Mouse (Mus musculus): ENCODE data around the gene Ammecr1. TPM values are rescaled to one million over a fixed set of nuclear protein-coding genes. Genes with fewer than 3 reads are reported as not detected.

Gene Ammecr1
- total and polyA plus RNA-seq, 2 experiments from 2014 or later = 2.2 to 2.8 TPM

- Histone ChIP-seq H3K9ac (replicated peaks; ENCODE audit: low read length, poor library complexity, severe bottlenecking) (no peak overlapping the region), H3K4me1 (ENCODE audit: insufficient read depth, low read length) (no peaks in the 10 kb centered on the region), H3K36me3 (ENCODE audit: insufficient read depth, low read length) (no peaks in the 10 kb centered on the region), H3K4me3 (ENCODE audit: low read depth, low read length) (no peak overlapping the region), H3K27ac (ENCODE audit: low read depth, low read length) (no peak overlapping the region), H3K4me2 (ENCODE audit: low read depth, low read length, poor library complexity, severe bottlenecking) (no peak overlapping the region), H3K9me3 (ENCODE audit: low read length) (no peaks in the 10 kb centered on the region), H3K27me3 (ENCODE audit: insufficient read depth, low read length) (no peaks in the 10 kb centered on the region)
- no peak for DNase-seq (ENCODE audit: low spot score)
- no peak for TF ChIP-seq CTCF (IDR thresholded peaks at IDR 0.05)
- ATAC-seq (ENCODE audit: low FRiP score) = no peak
- 93% methylated on average over 1 of the region's 1 CpGs for WGBS
These were observed 141.2 kb downstream of the Ammecr1 start for GRCm38 (mm10) chrX:142825309-142825708.

- peak; percentile 40 for DNase-seq (ENCODE audit: low spot score)
- WGBS = 31% methylated on average over 3 of the region's 3 CpGs
- TF ChIP-seq CTCF (IDR thresholded peaks at IDR 0.05) = peak; percentile 74
- ATAC-seq (ENCODE audit: low FRiP score) = no peak
- no peaks in the 10 kb centered on the region for H3K9me3 ChIP-seq (ENCODE audit: low read length)
- H3K4me3 ChIP-seq (ENCODE audit: low read depth, low read length) = no peak overlapping the region
- H3K4me2 ChIP-seq (ENCODE audit: low read depth, low read length, poor library complexity, severe bottlenecking) = no peak overlapping the region
- no peak overlapping the region for H3K27ac ChIP-seq (ENCODE audit: low read depth, low read length)
- no peaks in the 10 kb centered on the region for H3K4me1 ChIP-seq (ENCODE audit: insufficient read depth, low read length)
- H3K36me3 ChIP-seq (ENCODE audit: insufficient read depth, low read length) = no peaks in the 10 kb centered on the region
- no peak overlapping the region for H3K9ac ChIP-seq (replicated peaks; ENCODE audit: low read length, poor library complexity, severe bottlenecking)
- H3K27me3 ChIP-seq (ENCODE audit: insufficient read depth, low read length) = no peaks in the 10 kb centered on the region
These were observed 144.7 kb downstream of the Ammecr1 start for GRCm38 (mm10) chrX:142821846-142822245.

- ATAC-seq (ENCODE audit: low FRiP score) (no peak), DNase-seq (ENCODE audit: low spot score) (no peak)
- Histone ChIP-seq H3K9ac (replicated peaks; ENCODE audit: low read length, poor library complexity, severe bottlenecking) (no peak overlapping the region), H3K4me1 (ENCODE audit: insufficient read depth, low read length) (no peaks in the 10 kb centered on the region), H3K36me3 (ENCODE audit: insufficient read depth, low read length) (no peaks in the 10 kb centered on the region), H3K4me3 (ENCODE audit: low read depth, low read length) (no peak overlapping the region), H3K9me3 (ENCODE audit: low read length) (no peaks in the 10 kb centered on the region), H3K27ac (ENCODE audit: low read depth, low read length) (no peak overlapping the region), H3K4me2 (ENCODE audit: low read depth, low read length, poor library complexity, severe bottlenecking) (no peak overlapping the region), H3K27me3 (ENCODE audit: insufficient read depth, low read length) (no peaks in the 10 kb centered on the region)
- WGBS = 87% methylated on average over 6 of the region's 6 CpGs
- TF ChIP-seq CTCF (IDR thresholded peaks at IDR 0.05) = no peak
These were observed 145.3 kb downstream of the Ammecr1 start for GRCm38 (mm10) chrX:142821239-142821638.

DNA sequence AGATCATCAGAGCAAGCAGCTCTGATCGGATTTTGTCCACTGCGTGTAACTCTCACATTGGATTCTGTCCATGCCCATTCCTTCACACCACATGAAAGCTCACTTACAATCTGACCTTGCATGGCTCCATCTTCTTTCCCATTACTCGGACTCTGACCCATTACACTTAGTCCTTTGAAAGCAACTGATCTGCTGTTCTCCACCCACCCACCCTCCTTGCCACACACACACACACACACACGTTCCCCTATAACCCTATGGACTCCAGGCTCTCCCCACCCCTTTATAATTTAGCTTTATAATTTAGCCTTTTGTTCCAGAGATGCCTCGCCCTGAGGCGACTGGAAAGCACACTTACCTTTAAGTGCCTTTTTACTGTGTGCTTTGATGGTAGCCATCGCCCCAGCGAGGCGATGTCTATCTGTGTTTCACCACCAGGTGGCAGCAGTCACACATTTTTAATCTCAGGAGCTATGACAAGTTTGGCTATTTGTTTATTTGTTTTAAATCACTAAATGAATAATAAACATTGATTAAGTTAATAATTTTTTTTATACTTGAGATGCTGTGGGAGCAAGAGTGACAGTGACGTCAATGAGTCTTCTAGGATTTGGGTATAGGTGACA lies 148.4 kb downstream of the Ammecr1 start:
- H3K4me2 ChIP-seq (ENCODE audit: low read depth, low read length, poor library complexity, severe bottlenecking) = no peak overlapping the region
- no peak overlapping the region for H3K9ac ChIP-seq (replicated peaks; ENCODE audit: low read length, poor library complexity, severe bottlenecking)
- no peaks in the 10 kb centered on the region for H3K27me3 ChIP-seq (ENCODE audit: insufficient read depth, low read length)
- no peak overlapping the region for H3K27ac ChIP-seq (ENCODE audit: low read depth, low read length)
- H3K9me3 ChIP-seq (ENCODE audit: low read length) = no peaks in the 10 kb centered on the region
- H3K4me3 ChIP-seq (ENCODE audit: low read depth, low read length) = no peak overlapping the region
- no peaks in the 10 kb centered on the region for H3K36me3 ChIP-seq (ENCODE audit: insufficient read depth, low read length)
- ATAC-seq (ENCODE audit: low FRiP score) (no peak), DNase-seq (ENCODE audit: low spot score) (peak; percentile 45)
- no peaks in the 10 kb centered on the region for H3K4me1 ChIP-seq (ENCODE audit: insufficient read depth, low read length)
- peak; percentile 78 for TF ChIP-seq CTCF (IDR thresholded peaks at IDR 0.05)
- 44% methylated on average over 10 of the region's 10 CpGs for WGBS

DNA sequence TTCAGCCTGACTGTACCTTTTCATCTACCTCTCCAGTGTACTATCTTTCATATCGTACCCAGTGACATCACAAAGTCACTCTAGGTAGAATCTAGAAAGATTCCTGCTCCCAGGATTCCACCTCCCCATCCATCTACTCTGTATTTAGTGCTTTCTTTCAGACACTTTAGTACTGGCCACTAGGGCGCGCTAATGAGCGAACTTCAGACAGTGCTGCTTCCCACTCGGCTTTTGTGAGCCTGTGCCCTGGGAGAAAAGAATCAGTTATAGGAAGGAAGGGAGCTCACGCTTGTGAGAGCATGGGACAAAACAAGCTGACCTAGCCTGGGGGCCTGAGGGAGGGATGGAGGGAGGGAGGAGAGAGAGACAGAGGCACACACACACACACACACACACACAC lies 153.4 kb downstream of the Ammecr1 start:
- H3K9ac ChIP-seq (replicated peaks; ENCODE audit: low read length, poor library complexity, severe bottlenecking) = no peak overlapping the region
- DNase-seq (ENCODE audit: low spot score) (peak; percentile 19), ATAC-seq (ENCODE audit: low FRiP score) (no peak)
- H3K4me3 ChIP-seq (ENCODE audit: low read depth, low read length) = no peak overlapping the region
- H3K4me2 ChIP-seq (ENCODE audit: low read depth, low read length, poor library complexity, severe bottlenecking) = no peak overlapping the region
- H3K36me3 ChIP-seq (ENCODE audit: insufficient read depth, low read length) = no peaks in the 10 kb centered on the region
- no peaks in the 10 kb centered on the region for H3K4me1 ChIP-seq (ENCODE audit: insufficient read depth, low read length)
- 17% methylated on average over 6 of the region's 6 CpGs for WGBS
- TF ChIP-seq CTCF (IDR thresholded peaks at IDR 0.05) = peak; percentile 66
- H3K27ac ChIP-seq (ENCODE audit: low read depth, low read length) = no peak overlapping the region
- H3K9me3 ChIP-seq (ENCODE audit: low read length) = no peaks in the 10 kb centered on the region
- H3K27me3 ChIP-seq (ENCODE audit: insufficient read depth, low read length) = no peaks in the 10 kb centered on the region

- Histone ChIP-seq H3K9me3 (ENCODE audit: low read length) (no peaks in the 10 kb centered on the region), H3K4me1 (ENCODE audit: insufficient read depth, low read length) (no peaks in the 10 kb centered on the region), H3K36me3 (ENCODE audit: insufficient read depth, low read length) (no peaks in the 10 kb centered on the region), H3K27ac (ENCODE audit: low read depth, low read length) (no peak overlapping the region), H3K4me3 (ENCODE audit: low read depth, low read length) (no peak overlapping the region), H3K4me2 (ENCODE audit: low read depth, low read length, poor library complexity, severe bottlenecking) (no peak overlapping the region), H3K9ac (replicated peaks; ENCODE audit: low read length, poor library complexity, severe bottlenecking) (no peak overlapping the region), H3K27me3 (ENCODE audit: insufficient read depth, low read length) (no peaks in the 10 kb centered on the region)
- DNase-seq (ENCODE audit: low spot score) (peak; percentile 71), ATAC-seq (ENCODE audit: low FRiP score) (no peak)
- 37% methylated on average over 9 of the region's 9 CpGs for WGBS
- TF ChIP-seq CTCF (IDR thresholded peaks at IDR 0.05) = peak; percentile 83
These were observed 158.1 kb downstream of the Ammecr1 start for GRCm38 (mm10) chrX:142808411-142808810.
